Mouse (Mus musculus): ENCODE results near the gene Rnf216. TPM values are rescaled to one million over a fixed set of nuclear protein-coding genes. Genes with fewer than 3 reads are reported as not detected.

The Rnf216 gene
- polyA plus RNA-seq, 1 experiment from 2014 or later = 36.9 TPM

DNA sequence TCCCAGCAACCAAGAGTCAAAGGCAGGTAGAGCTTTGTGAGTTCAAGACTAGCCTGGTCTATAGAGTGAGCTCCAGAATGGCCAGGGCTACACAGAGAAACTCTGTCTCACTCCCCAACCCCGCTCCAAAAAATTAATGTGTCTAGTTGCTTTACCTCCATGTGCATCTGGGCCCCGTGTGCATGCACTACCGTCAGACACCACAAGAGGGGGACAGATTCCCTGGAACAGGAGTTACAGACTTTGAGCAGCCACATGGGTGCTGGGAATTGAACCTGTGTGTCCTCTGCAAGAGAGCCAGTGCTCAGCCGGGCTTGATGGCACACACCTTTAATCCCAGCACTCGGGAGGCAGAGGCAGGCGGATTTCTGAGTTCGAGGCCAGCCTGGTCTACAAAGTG, 17.5 kb upstream of the Rnf216 start:
- peaks cover 6% of the 10 kb centered on the region for H3K4me1 ChIP-seq (replicated peaks)
- H3K9ac ChIP-seq (replicated peaks) = no peak overlapping the region
- WGBS = 93% methylated on average over 7 of the region's 7 CpGs
- no peaks in the 10 kb centered on the region for H3K27me3 ChIP-seq
- ATAC-seq = no peak
- H3K27ac ChIP-seq = no peak overlapping the region
- no peaks in the 10 kb centered on the region for H3K9me3 ChIP-seq
- H3K4me2 ChIP-seq (replicated peaks) = no peak overlapping the region
- H3K4me3 ChIP-seq (replicated peaks) = no peak overlapping the region
- H3K36me3 ChIP-seq = no peaks in the 10 kb centered on the region

DNA sequence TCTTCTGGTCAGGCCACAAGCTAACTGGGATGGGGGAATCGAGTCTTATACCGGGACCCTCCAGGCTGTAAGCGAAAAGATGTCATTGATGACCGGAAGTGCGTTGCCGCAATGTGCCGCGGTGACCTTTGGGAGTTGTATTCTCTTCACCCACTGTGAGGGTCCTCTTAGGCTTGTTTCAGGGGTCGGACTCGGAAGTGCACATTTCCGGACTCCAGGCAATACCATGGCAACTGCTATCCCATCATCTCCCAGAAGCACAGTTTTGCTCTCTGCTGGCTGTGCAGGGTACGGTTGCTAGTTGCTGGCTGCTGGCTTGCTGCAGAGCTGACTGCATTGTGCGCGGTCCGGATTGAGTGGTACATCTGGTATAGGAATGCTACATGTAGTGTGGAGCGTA, 16.3 kb upstream of the Rnf216 start:
- H3K4me1 ChIP-seq (replicated peaks) = peaks cover 15% of the 10 kb centered on the region
- H3K36me3 ChIP-seq = no peaks in the 10 kb centered on the region
- H3K9ac ChIP-seq (replicated peaks) = no peak overlapping the region
- H3K27me3 ChIP-seq = no peaks in the 10 kb centered on the region
- ATAC-seq = 0 out of 2 replicates have a peak, but pooled peaks have one; percentile 45
- 93% methylated on average over 16 of the region's 16 CpGs for WGBS
- H3K4me3 ChIP-seq (replicated peaks) = no peak overlapping the region
- no peak overlapping the region for H3K27ac ChIP-seq
- no peak overlapping the region for H3K4me2 ChIP-seq (replicated peaks)
- H3K9me3 ChIP-seq = no peaks in the 10 kb centered on the region

DNA sequence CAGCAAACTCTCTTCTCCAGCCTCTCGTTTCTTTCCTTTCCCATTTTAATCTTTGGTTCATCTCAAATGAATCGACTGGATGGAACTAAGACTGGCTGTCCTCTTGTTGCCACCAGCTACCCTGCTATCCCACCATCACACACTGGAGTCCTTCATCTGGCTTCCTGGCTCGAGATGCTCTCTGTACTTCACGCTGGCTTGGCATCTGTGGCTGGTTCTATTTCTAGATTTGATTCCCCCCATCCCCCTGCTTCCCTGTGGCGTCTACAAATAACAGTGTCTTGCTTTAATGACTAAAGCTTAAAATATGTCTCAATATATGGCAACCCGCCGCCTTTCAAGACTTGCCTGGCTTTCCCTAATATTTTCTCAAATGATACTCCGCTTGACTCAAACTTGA, 15.0 kb upstream of the Rnf216 start:
- Histone ChIP-seq H3K4me3 (replicated peaks) (no peak overlapping the region), H3K9ac (replicated peaks) (no peak overlapping the region), H3K27ac (no peak overlapping the region), H3K4me1 (replicated peaks) (peaks cover 15% of the 10 kb centered on the region), H3K36me3 (no peaks in the 10 kb centered on the region), H3K9me3 (no peaks in the 10 kb centered on the region), H3K27me3 (no peaks in the 10 kb centered on the region), H3K4me2 (replicated peaks) (no peak overlapping the region)
- ATAC-seq = no peak
- 83% methylated on average over 8 of the region's 8 CpGs for WGBS

DNA sequence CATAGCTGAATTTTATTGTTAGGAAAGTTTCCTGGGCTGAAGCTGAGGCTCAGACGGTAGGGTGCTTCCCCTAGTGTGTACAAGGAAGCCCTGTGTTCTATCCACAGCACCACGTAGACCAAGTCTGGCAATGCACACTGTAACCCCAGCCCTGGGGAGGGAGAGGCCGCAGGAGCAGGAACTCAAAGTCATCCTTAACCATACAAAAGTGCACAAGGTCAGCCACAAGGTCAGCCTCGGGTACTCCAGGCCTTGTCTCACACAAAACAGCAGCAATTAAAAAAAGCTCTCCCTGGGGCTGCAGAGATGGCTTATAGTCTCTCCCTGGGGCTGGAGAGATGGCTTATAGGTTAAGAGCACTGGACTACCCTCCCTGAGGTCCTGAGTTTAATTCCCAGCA, 14.1 kb upstream of the Rnf216 start:
- no peak for ATAC-seq
- H3K27me3 ChIP-seq = no peaks in the 10 kb centered on the region
- H3K4me1 ChIP-seq (replicated peaks) = peaks cover 15% of the 10 kb centered on the region
- no peaks in the 10 kb centered on the region for H3K36me3 ChIP-seq
- WGBS = 78% methylated on average over 4 of the region's 4 CpGs
- H3K9ac ChIP-seq (replicated peaks) = no peak overlapping the region
- H3K27ac ChIP-seq = peak overlapping the region; percentile 86; the same call in 1 of the 2 replicates
- no peak overlapping the region for H3K4me2 ChIP-seq (replicated peaks)
- no peak overlapping the region for H3K4me3 ChIP-seq (replicated peaks)
- H3K9me3 ChIP-seq = no peaks in the 10 kb centered on the region

DNA sequence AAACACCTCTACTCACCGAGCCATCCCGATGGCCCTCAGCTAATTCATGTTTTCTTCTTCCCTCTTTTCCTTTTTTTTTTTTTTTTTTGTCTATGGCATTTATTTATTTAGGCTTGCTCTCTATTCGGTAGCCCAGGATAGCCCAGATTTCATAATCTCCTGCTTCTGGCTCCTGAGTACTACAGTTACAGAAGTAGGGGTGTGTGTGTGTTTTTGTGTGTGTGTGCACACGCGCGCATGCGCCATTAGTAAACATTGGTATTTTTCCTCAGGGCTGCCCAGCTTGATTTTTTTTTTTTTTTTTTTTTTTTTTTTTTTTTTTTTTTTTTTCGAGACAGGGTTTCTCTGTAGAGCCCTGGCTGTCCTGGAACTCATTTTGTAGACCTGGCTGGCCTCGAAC, 13.3 kb upstream of the Rnf216 start:
- H3K27ac ChIP-seq = peak overlapping the region; percentile 86
- H3K4me3 ChIP-seq (replicated peaks) = no peak overlapping the region
- peaks cover 15% of the 10 kb centered on the region for H3K4me1 ChIP-seq (replicated peaks)
- H3K9me3 ChIP-seq = no peaks in the 10 kb centered on the region
- H3K4me2 ChIP-seq (replicated peaks) = no peak overlapping the region
- H3K9ac ChIP-seq (replicated peaks) = no peak overlapping the region
- no peaks in the 10 kb centered on the region for H3K36me3 ChIP-seq
- 85% methylated on average over 9 of the region's 9 CpGs for WGBS
- ATAC-seq = no peak
- no peaks in the 10 kb centered on the region for H3K27me3 ChIP-seq

DNA sequence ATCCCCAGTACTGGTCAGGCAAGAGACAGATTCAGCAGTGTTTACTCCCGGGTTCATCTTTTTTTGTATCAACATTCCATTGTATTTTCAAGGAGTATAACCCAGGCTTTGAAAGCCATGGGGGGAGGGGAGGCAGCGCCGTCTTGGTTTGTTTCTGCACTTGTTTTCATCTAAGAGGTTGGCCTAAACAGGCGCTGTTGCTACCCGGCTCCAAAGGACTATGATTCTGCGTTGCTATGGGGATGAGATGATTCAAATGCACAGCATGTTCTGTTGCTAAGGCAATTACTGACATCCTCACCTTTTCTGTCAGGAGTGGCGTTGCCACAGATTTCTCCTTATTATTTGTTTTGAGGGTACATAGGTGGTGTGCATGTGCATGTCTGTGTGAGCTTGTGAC, 12.8 kb upstream of the Rnf216 start:
- peaks cover 15% of the 10 kb centered on the region for H3K4me1 ChIP-seq (replicated peaks)
- H3K9me3 ChIP-seq = no peaks in the 10 kb centered on the region
- ATAC-seq = peak; percentile 88
- H3K4me2 ChIP-seq (replicated peaks) = no peak overlapping the region; the same call in 1 of the 2 replicates
- WGBS = 16% methylated on average over 7 of the region's 7 CpGs
- no peak overlapping the region for H3K4me3 ChIP-seq (replicated peaks)
- H3K9ac ChIP-seq (replicated peaks) = no peak overlapping the region
- H3K27ac ChIP-seq = peak overlapping the region; percentile 86
- no peaks in the 10 kb centered on the region for H3K27me3 ChIP-seq
- H3K36me3 ChIP-seq = no peaks in the 10 kb centered on the region

DNA sequence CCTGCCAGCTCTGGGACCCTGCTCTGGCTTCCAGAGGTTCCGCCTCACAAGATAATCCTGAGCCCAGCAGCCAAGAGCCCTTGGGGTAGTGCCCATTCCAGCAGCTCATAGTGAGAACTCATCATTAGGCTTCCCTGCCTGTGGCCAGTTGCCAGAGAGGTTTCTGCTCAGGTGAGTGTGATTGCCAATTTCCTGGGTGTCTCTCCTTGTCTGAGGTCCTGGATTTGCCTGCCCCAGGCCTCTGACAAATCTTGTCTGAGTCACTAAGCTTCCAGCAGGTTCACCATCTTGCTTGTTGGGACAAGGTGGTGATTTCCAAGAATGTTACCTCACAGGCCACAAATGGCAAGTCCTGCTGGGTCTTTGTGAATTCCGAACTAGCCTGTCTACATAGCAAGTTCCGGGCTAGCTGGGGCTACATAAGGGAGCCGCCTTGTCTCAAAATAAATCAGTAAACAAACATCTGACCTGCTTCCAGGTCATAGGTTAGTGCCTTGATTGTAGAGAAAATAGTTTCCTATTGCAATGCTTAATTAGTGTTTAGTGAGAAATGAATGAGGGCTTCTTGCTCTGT, 12.1 kb upstream of the Rnf216 start:
- 74% methylated on average over 4 of the region's 4 CpGs for WGBS
- no peak for ATAC-seq
- H3K27ac ChIP-seq = peak overlapping the region; percentile 86

DNA sequence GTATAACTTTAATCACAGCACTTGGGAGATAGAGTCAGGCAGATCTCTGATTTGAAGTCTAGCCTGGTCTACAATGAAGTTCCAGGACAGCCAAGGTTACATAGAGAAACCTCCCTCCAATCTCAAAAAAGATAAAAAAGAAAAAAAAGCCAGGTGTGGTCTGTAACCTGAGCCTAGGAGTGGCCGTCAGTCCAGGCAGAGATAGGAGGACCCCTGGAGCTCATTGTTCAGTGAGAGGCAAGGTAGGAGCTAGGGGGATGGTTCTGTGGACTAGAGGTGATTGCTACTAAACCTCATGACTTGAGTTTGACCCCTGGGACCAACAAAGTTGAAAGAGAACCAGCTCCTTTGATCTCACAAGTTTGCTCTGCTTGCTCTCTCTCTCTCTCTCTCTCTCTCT, 9.9 kb upstream of the Rnf216 start:
- Histone ChIP-seq H3K4me1 (replicated peaks) (peaks cover 15% of the 10 kb centered on the region), H3K9ac (replicated peaks) (no peak overlapping the region), H3K4me3 (replicated peaks) (no peak overlapping the region), H3K27me3 (no peaks in the 10 kb centered on the region), H3K9me3 (no peaks in the 10 kb centered on the region), H3K4me2 (replicated peaks) (no peak overlapping the region), H3K36me3 (no peaks in the 10 kb centered on the region), H3K27ac (no peak overlapping the region)
- no peak for ATAC-seq
- 38% methylated on average over 1 of the region's 1 CpGs for WGBS

More for the DNA sequence above, 12.1 kb upstream of the Rnf216 start:
- H3K4me1 ChIP-seq (replicated peaks) = peaks cover 15% of the 10 kb centered on the region
- H3K4me3 ChIP-seq (replicated peaks) = no peak overlapping the region
- H3K9ac ChIP-seq (replicated peaks) = no peak overlapping the region
- no peaks in the 10 kb centered on the region for H3K27me3 ChIP-seq
- no peaks in the 10 kb centered on the region for H3K36me3 ChIP-seq
- no peaks in the 10 kb centered on the region for H3K9me3 ChIP-seq
- H3K4me2 ChIP-seq (replicated peaks) = no peak overlapping the region

DNA sequence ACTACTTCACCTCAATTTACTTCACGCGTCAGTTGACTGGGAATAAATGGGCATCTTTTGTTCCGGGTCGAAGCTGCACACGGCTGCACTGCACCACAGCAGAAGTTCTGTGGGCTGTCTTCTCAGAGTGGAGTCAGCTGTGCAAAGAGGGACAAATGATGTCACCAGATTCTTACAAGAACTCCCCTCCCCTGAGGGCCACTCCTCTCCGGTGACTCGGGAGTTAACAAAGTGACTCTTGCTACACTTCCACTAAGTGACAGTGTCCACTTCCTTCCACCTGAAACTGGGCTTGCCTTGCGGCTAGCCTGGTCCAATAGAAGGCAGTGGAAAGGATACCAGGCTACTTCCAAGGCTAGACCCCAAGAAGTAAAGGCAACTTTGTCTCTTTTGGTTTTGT, 9.3 kb upstream of the Rnf216 start:
- Histone ChIP-seq H3K4me1 (replicated peaks) (peaks cover 15% of the 10 kb centered on the region), H3K9ac (replicated peaks) (no peak overlapping the region), H3K9me3 (no peaks in the 10 kb centered on the region), H3K27ac (no peak overlapping the region), H3K4me3 (replicated peaks) (no peak overlapping the region), H3K27me3 (no peaks in the 10 kb centered on the region), H3K36me3 (no peaks in the 10 kb centered on the region), H3K4me2 (replicated peaks) (no peak overlapping the region)
- 82% methylated on average over 8 of the region's 8 CpGs for WGBS
- no peak for ATAC-seq

DNA sequence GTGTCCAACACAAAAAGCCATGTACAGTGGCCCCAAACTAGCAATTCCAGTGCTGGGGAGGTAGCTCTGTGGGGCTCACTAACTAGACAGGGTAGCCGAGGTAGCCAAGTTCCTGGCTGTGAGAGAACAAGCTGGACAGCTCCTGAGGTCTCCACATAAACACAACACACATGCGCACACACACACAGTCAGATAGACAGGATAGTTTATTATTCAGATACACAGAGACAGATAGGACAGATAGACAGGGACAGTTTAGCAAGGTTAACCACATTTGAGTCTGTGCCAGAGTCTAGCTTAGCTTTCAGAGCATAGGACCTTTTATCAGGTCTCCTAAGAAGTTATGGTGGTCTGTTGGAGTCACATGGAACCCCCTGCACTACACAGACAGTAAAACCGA, 6.0 kb downstream of the Rnf216 start:
- Histone ChIP-seq H3K9ac (replicated peaks) (no peak overlapping the region), H3K9me3 (no peaks in the 10 kb centered on the region), H3K4me1 (replicated peaks) (peaks cover 15% of the 10 kb centered on the region), H3K36me3 (no peaks in the 10 kb centered on the region), H3K27ac (no peak overlapping the region), H3K27me3 (no peaks in the 10 kb centered on the region), H3K4me3 (replicated peaks) (no peak overlapping the region), H3K4me2 (replicated peaks) (no peak overlapping the region)
- no peak for ATAC-seq
- 93% methylated on average over 3 of the region's 3 CpGs for WGBS

DNA sequence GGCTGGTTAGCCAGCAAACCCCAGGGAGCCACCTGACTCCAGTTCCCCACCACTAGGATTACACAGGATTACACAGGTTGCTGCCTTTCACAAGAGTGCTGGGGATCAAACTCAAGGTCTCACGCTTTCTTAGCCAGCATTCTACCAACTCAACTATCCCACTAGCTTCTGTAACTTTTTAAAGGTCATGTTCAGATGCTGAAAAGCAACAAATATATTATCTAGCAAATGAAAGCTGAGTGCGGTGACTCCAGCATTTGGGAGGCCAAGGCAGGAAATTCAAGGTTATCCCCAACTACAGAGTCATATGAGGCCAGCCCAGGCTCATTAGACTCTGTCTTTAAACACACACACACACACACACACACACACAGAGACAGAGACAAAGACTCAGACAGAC, 9.6 kb downstream of the Rnf216 start:
- WGBS = 89% methylated on average over 2 of the region's 2 CpGs
- ATAC-seq = no peak

DNA sequence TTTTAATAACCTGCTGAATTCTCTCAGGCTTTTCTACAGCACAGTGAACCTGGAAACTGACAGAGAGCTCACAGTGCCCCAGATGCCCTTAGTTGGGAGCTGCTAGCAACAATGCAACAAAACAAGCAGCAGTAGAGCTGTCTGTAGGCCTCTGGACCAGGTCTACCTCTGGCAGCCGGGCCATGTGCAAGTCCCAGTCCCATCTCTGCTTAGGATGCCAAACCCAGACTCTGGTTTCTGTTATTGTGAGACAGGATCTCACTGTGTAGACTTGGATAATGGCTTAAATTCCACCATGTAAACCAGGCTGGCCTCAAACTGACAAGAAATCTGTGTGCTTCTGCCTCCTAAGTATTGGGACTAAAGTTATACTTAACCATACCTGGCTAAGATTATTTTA, 11.2 kb downstream of the Rnf216 start:
- H3K9me3 ChIP-seq = no peaks in the 10 kb centered on the region
- H3K4me3 ChIP-seq (replicated peaks) = no peak overlapping the region
- H3K36me3 ChIP-seq = no peaks in the 10 kb centered on the region
- H3K4me1 ChIP-seq (replicated peaks) = peaks cover 10% of the 10 kb centered on the region
- H3K4me2 ChIP-seq (replicated peaks) = no peak overlapping the region
- no peak overlapping the region for H3K27ac ChIP-seq
- 94% methylated on average over 1 of the region's 1 CpGs for WGBS
- H3K27me3 ChIP-seq = no peaks in the 10 kb centered on the region
- no peak for ATAC-seq
- no peak overlapping the region for H3K9ac ChIP-seq (replicated peaks)

More for the DNA sequence above, 9.6 kb downstream of the Rnf216 start:
- Histone ChIP-seq H3K9me3 (no peaks in the 10 kb centered on the region), H3K9ac (replicated peaks) (no peak overlapping the region), H3K27ac (no peak overlapping the region), H3K4me2 (replicated peaks) (no peak overlapping the region), H3K4me1 (replicated peaks) (peaks cover 10% of the 10 kb centered on the region), H3K4me3 (replicated peaks) (no peak overlapping the region), H3K27me3 (no peaks in the 10 kb centered on the region), H3K36me3 (no peaks in the 10 kb centered on the region)

DNA sequence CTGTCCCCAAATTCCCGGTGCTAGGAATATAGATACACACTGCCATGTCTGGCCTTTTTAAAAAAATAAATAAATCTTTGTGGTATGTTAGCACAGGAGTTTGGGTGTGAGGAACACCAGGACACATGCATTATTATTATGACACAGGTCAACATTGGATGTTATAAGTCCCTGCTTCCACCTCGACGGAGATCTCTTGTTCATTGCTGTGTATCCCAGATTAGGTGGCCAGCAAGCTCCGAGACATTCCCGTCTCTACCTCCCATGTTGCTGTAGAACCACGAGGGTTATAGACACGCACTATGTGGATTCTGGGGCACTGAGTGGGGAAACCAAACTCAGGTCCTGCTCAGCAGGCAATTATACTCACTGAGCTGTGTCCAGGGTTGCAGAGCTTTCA, 17.5 kb downstream of the Rnf216 start:
- Histone ChIP-seq H3K27ac (no peak overlapping the region), H3K36me3 (peaks cover 30% of the 10 kb centered on the region), H3K4me2 (replicated peaks) (no peak overlapping the region), H3K4me1 (replicated peaks) (no peaks in the 10 kb centered on the region), H3K27me3 (no peaks in the 10 kb centered on the region), H3K4me3 (replicated peaks) (no peak overlapping the region), H3K9ac (replicated peaks) (no peak overlapping the region), H3K9me3 (no peaks in the 10 kb centered on the region)
- WGBS = 92% methylated on average over 7 of the region's 7 CpGs
- ATAC-seq = no peak

All from midbrain, embryonic 13.5 days (tissue).